Comparison of ENCODE assay signal across 29 mouse cellular contexts in genomic region chr9:114480940-114481339, GRCm38 (mm10). TPM values are rescaled to one million over a fixed set of nuclear protein-coding genes. Genes with fewer than 3 reads are reported as not detected.
A peak's percentile ranks its signal among the peaks of the same experiment; 100 is the strongest.
DNase-seq lines count a peak whose midpoint lies in the region; ATAC-seq lines count a peak whose summit lies in the region.
"Had no signal": no experiment of that assay in that cellular context is flagged by ENCODE, and none has a peak within 500 bp of the region (broad histone marks: within the 10 kb centered on the region; RNA-seq: fewer than 3 reads in every experiment).

No protein-coding gene starts in this region.

- peak; percentile 58 for ATAC-seq in CD4-positive, CD25-positive, alpha-beta regulatory T cell, adult 4 months
- ATAC-seq: forebrain, embryonic 14.5 days; hindbrain, postnatal 0 days; intestine, embryonic 15.5 days had no signal

- DNase-seq in thymus, postnatal 14 days: peak; percentile 40
- DNase-seq in thymus, postnatal 10 days (ENCODE audit: low spot score in 2 of 2): no peak
- DNase-seq in induced T-regulatory cell, adult 2 months (ENCODE audit: low read depth): peak; percentile 63
- no peak for DNase-seq in frontal cortex, adult 2 months (ENCODE audit: extremely low spot score in 1 of 2, low spot score in 1 of 2)
- no peak for DNase-seq in kidney, adult 18-20 months
- DNase-seq in embryo, embryonic 9.5 days (ENCODE audit: extremely low spot score): no peak
- DNase-seq: adrenal gland, postnatal 10 days; cerebellum, adult 11-12 months; cerebellum, adult 8-10 months; cerebellum, postnatal 10 days; cerebellum, postnatal 36 days; gastrocnemius, postnatal 10 days; gastrocnemius, postnatal 36 days; heart, adult 2 months; heart, postnatal 14 days; heart, postnatal 4 days; kidney, adult 11 months had no signal

RNA-seq across cellular contexts. Expression of gene Ccr4, which starts 23.8 kb away (rescaled TPM):
- polyA plus RNA-seq in CD4-positive, CD25-positive, alpha-beta regulatory T cell, adult 4 months (2017; shearing (Covaris generic)): 10 to 100 TPM; 27.8 to 29.8 TPM
- polyA plus RNA-seq in frontal cortex, adult 2 months (2012; rRNA removed): not detected in 2 replicates
- polyA plus RNA-seq: C2C12; cortical plate, adult 2 months; embryonic facial prominence, embryonic 12.5 days; forebrain, embryonic 11.5 days; forebrain, embryonic 14.5 days; heart, adult 2 months; heart, embryonic 10.5 days; heart, embryonic 13.5 days; hindbrain, embryonic 11.5 days; hindbrain, embryonic 14.5 days; hindbrain, postnatal 0 days had no signal

RNA-seq across cellular contexts. Expression of gene C130032M10Rik, which starts 34.6 kb away (rescaled TPM):
- not detected for polyA plus RNA-seq in CD4-positive, CD25-positive, alpha-beta regulatory T cell, adult 4 months (2017; shearing (Covaris generic))
- polyA plus RNA-seq in frontal cortex, adult 2 months (2012; rRNA removed): 0.17 TPM in 1 of 2 replicates, not detected in the other
- polyA plus RNA-seq: C2C12; cortical plate, adult 2 months; forebrain, embryonic 11.5 days; forebrain, embryonic 14.5 days; heart, adult 2 months; hindbrain, embryonic 11.5 days; hindbrain, embryonic 14.5 days; hindbrain, postnatal 0 days had no signal

Comparison
In these comparisons a context has a peak if more than half of its experiments do, and no peak if none do; other contexts are left out.
1. DNase-seq: peak in thymus, postnatal 14 days (single experiment) and induced T-regulatory cell, adult 2 months (single experiment); none in thymus, postnatal 10 days (0 of 2), frontal cortex, adult 2 months (0 of 2), kidney, adult 18-20 months (single experiment) and embryo, embryonic 9.5 days (single experiment).
2. RNA of gene Ccr4, which starts 23.8 kb away (polyA plus RNA-seq): 27.8 to 29.8 TPM in CD4-positive, CD25-positive, alpha-beta regulatory T cell, adult 4 months; not detected in frontal cortex, adult 2 months; every median in the first group is over 10 times any median in the second.